Mouse (Mus musculus): Measurements from ENCODE around the gene Hus1.
A peak's percentile ranks its signal among the peaks of the same experiment; 100 is the strongest.

Gene Hus1

DNA sequence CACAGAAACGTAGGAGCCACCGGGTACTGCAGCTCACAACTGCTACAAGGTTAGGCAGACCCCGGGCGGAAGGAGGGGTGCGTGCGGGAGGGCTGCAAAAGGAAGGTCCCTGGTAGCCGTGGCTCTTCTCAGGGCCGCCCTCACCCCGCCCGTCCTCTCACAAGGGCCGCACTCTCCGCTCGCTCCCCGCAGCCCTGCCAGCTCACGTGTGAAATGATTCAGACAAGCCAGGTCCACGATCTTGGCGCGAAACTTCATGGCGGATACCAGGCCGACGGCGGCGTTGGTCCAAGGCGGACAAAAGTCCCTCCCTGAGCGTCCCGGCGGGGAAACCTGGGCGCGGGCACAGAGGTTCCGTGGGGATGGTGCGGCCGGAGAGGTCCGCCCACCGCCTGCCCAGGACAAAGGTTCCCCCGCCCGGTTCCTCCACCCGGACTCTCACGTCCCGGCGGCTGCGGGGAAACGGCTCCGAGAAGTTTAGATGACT is at the start of gene Hus1:
Hus1 (minus strand) TSS at position 339 of the 487 bp plus-strand sequence.
- peak; percentile 87 for DNase-seq

DNA sequence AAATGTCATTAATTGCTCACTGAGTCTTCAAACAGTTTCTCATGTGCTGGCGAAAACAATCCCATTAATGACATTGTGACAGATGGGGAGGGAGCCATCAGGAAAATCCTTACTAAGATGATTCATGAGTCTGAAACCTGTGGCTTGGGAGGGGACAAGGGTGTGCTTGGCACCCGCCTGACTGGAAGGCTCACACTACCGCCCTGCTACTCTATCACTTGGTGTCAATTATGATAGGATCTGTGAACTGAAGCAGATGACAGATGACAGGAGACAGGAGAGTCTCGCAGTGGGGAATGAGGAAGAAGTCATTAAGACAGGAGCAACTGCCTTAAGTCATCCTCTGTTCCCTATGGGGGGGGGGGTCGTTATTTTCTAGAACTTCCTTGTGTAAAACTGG is 49.5 kb upstream of the Hus1 start:
- no peak for DNase-seq

DNA sequence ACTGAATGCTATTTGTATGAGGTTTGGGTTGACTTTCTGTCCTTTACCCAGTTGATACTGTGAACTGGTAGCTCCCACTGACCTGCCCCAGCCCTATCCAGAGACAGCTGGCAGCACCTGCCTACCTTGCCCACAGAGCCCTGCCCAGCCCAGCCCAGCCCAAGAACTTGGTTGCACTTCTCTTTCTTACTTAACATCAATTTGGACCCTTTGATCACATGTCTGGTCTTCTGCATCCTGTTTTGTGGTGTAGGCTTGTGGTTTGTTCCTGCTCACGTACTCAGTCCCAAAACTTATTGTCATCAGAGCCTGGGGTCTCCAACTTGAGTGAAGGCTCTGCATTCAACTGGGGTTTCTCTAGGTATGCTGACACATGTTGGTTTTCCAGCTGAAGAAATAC is 49.0 kb upstream of the Hus1 start:
- no peak for DNase-seq

- DNase-seq: no peak
Measured at GRCm38 (mm10) chr11:9057711-9058110, 46.7 kb upstream of the Hus1 start.

DNA sequence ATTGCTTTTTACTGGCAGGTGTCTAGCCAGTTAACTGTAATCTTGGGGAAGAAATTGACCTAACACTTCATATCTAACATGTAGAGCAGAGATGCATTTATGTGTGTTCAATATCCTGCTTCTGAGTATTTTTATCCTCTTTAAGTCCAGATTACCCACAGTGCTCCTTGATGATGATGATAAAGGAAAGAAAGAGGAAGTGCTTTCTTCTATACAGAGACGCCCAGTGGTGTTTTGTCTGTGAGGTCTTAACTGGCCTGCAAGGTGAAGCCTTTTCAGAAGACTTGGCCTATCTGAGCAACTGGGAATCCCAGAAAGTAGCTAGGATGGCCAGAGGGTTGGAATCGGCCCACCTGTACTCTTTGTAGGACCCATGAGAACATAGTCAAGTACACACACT is 45.9 kb upstream of the Hus1 start:
- DNase-seq: no peak

DNA sequence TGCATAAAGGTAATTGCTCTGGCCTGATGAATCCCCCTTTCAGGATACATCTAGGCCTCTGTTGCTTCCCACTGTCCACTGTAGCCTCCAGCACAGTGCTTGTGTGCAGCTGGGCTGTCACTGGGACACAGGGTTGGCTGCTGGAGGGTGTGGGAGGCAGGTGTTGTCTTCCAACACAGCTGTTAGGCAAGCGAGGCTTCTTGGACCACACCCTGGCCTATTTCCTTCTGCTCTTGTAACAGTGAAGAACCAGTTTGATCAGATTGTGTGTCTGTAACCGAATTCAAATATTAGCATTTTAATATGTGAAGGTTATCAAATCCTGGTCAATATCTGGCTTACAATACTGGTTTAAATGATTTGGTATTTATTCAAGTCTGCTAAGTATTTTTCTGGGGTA is 40.9 kb upstream of the Hus1 start:
- no peak for DNase-seq

GRCm38 (mm10) chr11:9050241-9050640 is 39.2 kb upstream of the Hus1 start:
- DNase-seq: no peak

DNA sequence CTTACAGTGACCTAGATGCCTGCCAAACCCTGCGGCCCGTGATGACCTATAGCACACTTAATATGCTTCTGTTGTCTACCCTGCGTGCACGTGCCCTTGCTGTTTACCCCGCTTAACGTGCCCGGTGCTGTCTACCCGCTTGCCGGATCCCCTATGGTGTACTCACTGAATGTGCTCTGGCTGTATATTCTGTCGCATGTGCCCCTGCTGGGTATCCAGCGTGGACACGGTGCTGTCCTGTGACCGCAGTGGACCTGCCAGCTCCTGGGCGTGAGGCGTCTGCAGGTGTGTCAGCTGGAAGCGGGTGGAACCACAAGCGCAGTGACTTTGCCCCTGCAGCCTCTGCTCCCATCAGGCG is 37.7 kb upstream of the Hus1 start, which contains the start of gene Sun3:
Sun3 (minus strand) TSS at position 289 of the 358 bp plus-strand sequence.
- no peak for DNase-seq

- DNase-seq: peak; percentile 26
Measured at GRCm38 (mm10) chr11:9048011-9048702, 37.2 kb upstream of the Hus1 start, which contains the start of gene Gm11992. Gm11992 (plus strand) TSS chr11:9048594.

GRCm38 (mm10) chr11:9047044-9047443 is 36.1 kb upstream of the Hus1 start:
- no peak for DNase-seq

- DNase-seq: no peak
Measured at GRCm38 (mm10) chr11:9046546-9046945, 35.6 kb upstream of the Hus1 start.

GRCm38 (mm10) chr11:9031530-9031929 is 20.5 kb upstream of the Hus1 start:
- no peak for DNase-seq

GRCm38 (mm10) chr11:9025211-9025610 is 14.2 kb upstream of the Hus1 start:
- no peak for DNase-seq

- no peak for DNase-seq
Measured at GRCm38 (mm10) chr11:9024782-9025181, 13.8 kb upstream of the Hus1 start.

GRCm38 (mm10) chr11:9020207-9020606 is 9.2 kb upstream of the Hus1 start:
- DNase-seq: no peak

- no peak for DNase-seq
Measured at GRCm38 (mm10) chr11:9018491-9019267, 7.7 kb upstream of the Hus1 start.

GRCm38 (mm10) chr11:9014740-9015139 is 3.7 kb upstream of the Hus1 start:
- DNase-seq: no peak

- no peak for DNase-seq
Measured at GRCm38 (mm10) chr11:9011348-9011747, 357 bp upstream of the Hus1 start.

DNA sequence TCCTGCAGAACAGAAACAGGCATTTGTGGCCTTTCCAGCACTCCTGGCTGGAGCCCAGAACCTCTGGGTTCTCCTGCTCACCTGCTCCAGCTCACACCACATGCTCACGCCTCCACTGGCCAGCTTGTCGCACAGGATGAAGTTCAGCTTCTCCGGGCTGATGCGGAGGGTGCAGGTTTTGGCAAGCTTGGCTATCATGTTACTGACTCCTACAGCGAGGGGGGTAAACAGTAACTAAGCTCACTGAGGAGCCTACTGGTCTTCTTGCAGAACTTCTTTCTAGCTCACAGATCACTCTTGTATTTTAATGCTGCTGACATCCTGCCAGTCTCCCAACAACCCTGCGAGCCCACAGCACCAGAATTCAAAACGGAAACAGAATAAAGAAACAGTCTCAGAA is 575 bp downstream of the Hus1 start:
- DNase-seq: no peak

- no peak for DNase-seq
Measured at GRCm38 (mm10) chr11:9008761-9009160, 2.2 kb downstream of the Hus1 start.

DNA sequence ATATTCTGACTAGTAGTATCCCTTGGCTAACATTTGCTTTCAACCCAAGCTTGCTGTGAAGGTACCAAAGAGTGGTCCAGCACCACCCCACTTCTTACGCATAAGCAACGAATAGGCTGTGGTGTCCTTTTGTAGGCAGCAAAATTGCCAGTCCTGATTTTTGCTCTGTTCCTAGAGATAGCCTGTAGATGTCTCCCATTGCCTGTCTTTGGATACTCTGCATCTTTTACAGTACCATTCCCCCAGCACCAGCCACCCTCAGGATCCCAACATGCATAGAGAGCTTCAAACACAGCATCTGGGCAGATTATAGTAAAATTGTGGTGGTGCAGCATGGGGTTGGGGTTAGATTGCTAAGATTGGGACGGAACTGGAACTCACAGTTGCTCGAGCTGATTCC is 22.9 kb downstream of the Hus1 start:
- DNase-seq: no peak

GRCm38 (mm10) chr11:8986058-8986457 is 24.9 kb downstream of the Hus1 start:
- no peak for DNase-seq

- peak; percentile 64 for DNase-seq
Measured at GRCm38 (mm10) chr11:8983237-8983861, 27.6 kb downstream of the Hus1 start.

DNA sequence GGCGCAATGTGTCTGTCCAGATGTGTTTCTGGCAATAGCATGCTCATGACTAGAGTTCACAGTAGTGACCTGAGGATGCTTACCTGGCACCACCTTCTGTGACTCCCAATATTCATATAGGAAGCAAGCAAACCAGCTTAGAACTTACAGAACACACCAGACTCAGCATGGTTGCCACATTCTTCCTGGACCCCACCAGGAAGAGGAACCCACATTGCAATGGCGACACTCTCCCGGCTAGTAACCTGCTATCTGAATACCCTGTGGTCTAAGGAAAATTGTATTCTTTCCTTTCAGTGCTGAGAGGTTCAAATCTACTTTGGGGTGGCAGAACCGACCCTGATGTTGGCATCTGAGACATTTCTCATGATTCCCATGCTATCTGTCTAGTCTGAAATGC is 32.8 kb downstream of the Hus1 start:
- DNase-seq: no peak
